Mouse (Mus musculus) ZHBTc4 (cell line): Measurements from ENCODE around the gene Btrc.
A peak's percentile ranks its signal among the peaks of the same experiment; 100 is the strongest.

Experiments
- DNase-seq: peaks from one replicate; pipeline ENCODE4 v3.0.0-alpha.2; 2011; ENCODE audit warnings: low read depth, low spot score

The Btrc gene

GRCm38 (mm10) chr19:45573033-45573432, 209.5 kb downstream of the Btrc start:
- no peak for DNase-seq

- peak; percentile 84 for DNase-seq
Measured at GRCm38 (mm10) chr19:45573861-45574267, 210.3 kb downstream of the Btrc start.

GRCm38 (mm10) chr19:45574339-45574898, 210.9 kb downstream of the Btrc start:
- DNase-seq = no peak

- DNase-seq = no peak
Measured at GRCm38 (mm10) chr19:45574941-45575631, 211.6 kb downstream of the Btrc start.

GRCm38 (mm10) chr19:45575632-45576001, 212.1 kb downstream of the Btrc start:
- no peak for DNase-seq

- no peak for DNase-seq
Measured at GRCm38 (mm10) chr19:45577141-45577750, 213.7 kb downstream of the Btrc start.

GRCm38 (mm10) chr19:45578976-45579375, 215.4 kb downstream of the Btrc start:
- DNase-seq = peak; percentile 59

- no peak for DNase-seq
Measured at GRCm38 (mm10) chr19:45579416-45579815, 215.9 kb downstream of the Btrc start.
